Mouse (Mus musculus): ENCODE data around the gene Tmem164.

DNA sequence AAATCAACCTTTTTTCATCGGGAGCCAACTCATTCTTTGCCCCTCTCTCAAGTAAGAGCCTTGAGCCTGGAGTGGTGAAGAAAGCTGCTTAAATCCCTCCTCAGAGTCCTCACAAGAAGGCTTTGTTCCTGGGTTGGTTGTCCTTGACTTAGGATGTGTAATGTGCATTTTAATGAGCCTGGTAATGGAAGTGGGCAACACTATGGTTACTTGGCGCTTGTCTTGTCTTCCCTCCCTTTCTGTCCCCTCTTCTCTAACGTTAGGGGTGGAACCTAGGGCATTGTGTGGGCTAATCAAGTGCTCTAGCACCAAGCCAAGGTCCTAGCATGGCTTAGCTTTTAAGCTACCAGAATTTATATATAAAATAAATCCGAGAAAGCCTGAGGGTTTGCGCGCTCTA is 88.5 kb downstream of the Tmem164 start:
- TF ChIP-seq CTCF (IDR thresholded peaks at IDR 0.05; ENCODE audit: control insufficient read depth, insufficient read depth, low read length), result no peak
- no peak for TF ChIP-seq POLR2A (IDR thresholded peaks at IDR 0.05; ENCODE audit: borderline replicate concordance, control insufficient read depth, low read depth, low read length)

All from bone marrow, adult 2 months (tissue).